Mouse (Mus musculus) embryonic facial prominence, embryonic 10.5 days (tissue): ENCODE measurements at regions not wholly inside any gene's neighbourhood (a gene's known extent, or its start where the extent isn't known, plus 50 kb on each side); places are given as distances from the start of the nearest gene placed in this dataset.

Experiments
- DNase-seq: peaks from one replicate; pipeline ENCODE4 v3.0.0-alpha.2; 2017; ENCODE audit warnings: low spot score
- H3K27ac ChIP-seq: fragments of 300-500 bp; sonication (generic); replicated peaks from 2 replicates; pipeline ENCODE4 v1.5.1; 2016; ENCODE audit warnings: mild to moderate bottlenecking
- H3K27me3 ChIP-seq: fragments of 300-500 bp; sonication (generic); replicated peaks from 2 replicates; pipeline ENCODE4 v1.6.1; 2016; ENCODE audit warnings: low read depth, mild to moderate bottlenecking; ENCODE audit not compliant: poor library complexity, severe bottlenecking
- H3K36me3 ChIP-seq: fragments of 300-500 bp; sonication (generic); replicated peaks from 2 replicates; pipeline ENCODE4 v1.6.1; 2016; ENCODE audit warnings: mild to moderate bottlenecking, moderate library complexity
- H3K4me1 ChIP-seq: fragments of 300-500 bp; sonication (generic); 2 replicates; pipeline ENCODE4 v1.6.1; 2016
- H3K4me3 ChIP-seq: fragments of 300-500 bp; sonication (generic); 2 replicates; pipeline ENCODE4 v1.5.1; 2016; ENCODE audit warnings: mild to moderate bottlenecking, moderate library complexity
- H3K9me3 ChIP-seq: fragments of 300-500 bp; sonication (generic); 2 replicates; pipeline ENCODE4 v1.6.1; 2016; ENCODE audit warnings: mild to moderate bottlenecking
- WGBS: fragments of 180-500 bp; shearing (Covaris S2); methylation state at CpG from one replicate; pipeline ENCODE4 v1.1.7; 2016; 5-methylcytosine and 5-hydroxymethylcytosine counted together

DNA sequence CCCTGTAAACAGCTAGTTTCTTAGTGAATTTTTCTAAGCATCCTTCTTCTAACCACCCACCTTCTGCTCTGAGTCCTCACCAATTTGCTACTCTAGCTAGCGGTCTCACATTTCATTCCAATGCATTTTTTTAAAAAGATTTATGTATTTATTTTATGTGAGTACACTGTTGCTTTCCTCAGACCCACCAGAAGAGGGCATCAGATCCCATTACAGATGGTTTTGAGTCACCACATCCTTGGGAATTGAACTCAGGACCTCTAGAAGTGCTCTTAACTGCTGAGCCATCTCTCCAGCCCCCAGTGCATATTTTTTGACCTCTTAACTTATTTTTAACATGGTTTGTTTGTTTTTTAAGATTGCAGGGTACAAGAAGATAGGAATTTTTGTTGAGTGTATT, 611.7 kb downstream of the Dach1 start:
- H3K9me3 ChIP-seq = no peaks in the 10 kb centered on the region
- 81% methylated on average over 1 of the region's 1 CpGs for WGBS
- peaks cover 7% of the 10 kb centered on the region; the same call in 1 of the 2 replicates for H3K4me1 ChIP-seq
- H3K27me3 ChIP-seq = no peaks in the 10 kb centered on the region
- H3K27ac ChIP-seq = no peak overlapping the region
- no peaks in the 10 kb centered on the region for H3K36me3 ChIP-seq
- no peak for DNase-seq
- no peak overlapping the region for H3K4me3 ChIP-seq

DNA sequence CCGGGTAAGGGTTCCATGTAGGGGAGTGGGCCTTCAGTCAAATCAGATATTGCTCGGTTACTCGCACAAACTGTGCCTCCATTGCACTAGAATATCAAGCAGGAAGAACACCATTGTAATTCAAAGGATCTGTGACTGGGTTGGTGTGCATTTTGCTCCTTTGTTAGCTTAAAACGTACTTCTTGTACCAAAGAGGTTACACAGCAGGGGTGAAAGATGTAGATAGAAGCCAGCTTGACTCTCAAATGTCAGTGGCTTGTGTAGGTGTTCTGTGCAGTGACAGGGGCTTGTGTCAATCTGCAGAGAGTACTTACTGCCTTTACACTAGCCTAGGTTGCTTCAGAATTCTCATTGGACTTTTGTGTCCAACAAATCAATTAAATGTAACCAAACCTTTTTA, 623.3 kb downstream of the Dach1 start:
- Histone ChIP-seq H3K36me3 (no peaks in the 10 kb centered on the region), H3K27me3 (no peaks in the 10 kb centered on the region), H3K4me3 (no peak overlapping the region), H3K27ac (no peak overlapping the region), H3K4me1 (no peaks in the 10 kb centered on the region), H3K9me3 (no peaks in the 10 kb centered on the region)
- 82% methylated on average over 4 of the region's 4 CpGs for WGBS
- DNase-seq = no peak

DNA sequence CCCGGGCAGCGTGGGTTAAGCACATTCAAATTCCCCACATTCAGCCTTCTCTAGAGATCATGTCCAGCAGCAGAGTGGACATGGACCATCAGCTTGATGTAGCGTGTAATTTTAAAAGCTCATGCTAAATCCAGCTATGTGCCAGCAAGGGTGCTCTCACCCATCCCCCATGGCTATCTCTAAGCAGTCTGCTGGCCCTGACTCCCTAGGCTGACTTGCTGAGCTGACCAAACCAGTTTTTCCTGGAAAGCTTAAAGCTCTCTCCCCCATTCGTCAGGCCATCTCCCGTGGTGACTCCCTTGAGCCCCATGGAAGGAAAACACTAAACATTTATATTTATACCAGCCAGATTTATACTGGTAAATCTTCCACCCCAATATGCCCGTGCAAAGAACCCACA, 625.3 kb downstream of the Dach1 start:
- H3K27me3 ChIP-seq = no peaks in the 10 kb centered on the region
- 55% methylated on average over 6 of the region's 6 CpGs for WGBS
- H3K27ac ChIP-seq = no peak overlapping the region
- no peaks in the 10 kb centered on the region for H3K36me3 ChIP-seq
- DNase-seq = no peak
- H3K4me3 ChIP-seq = no peak overlapping the region
- H3K9me3 ChIP-seq = no peaks in the 10 kb centered on the region
- no peaks in the 10 kb centered on the region for H3K4me1 ChIP-seq

DNA sequence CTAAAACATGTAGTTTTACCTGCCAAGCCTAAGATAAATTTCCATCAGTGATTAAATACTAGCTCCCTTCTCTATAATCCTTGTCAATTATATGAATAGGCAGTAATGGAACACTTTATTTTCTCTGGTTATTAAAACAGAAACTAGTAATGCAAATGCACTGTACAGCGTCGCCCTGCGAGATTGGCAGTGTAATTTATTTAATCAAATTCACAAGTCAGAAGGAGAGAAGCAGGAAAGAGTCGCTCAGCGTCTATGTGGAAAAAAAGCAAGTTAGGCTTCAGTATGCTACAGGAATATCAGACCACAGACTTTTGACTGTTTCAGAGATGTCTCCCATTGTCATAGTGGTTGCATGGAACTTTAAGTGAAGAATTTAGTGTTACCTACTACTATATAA, 632.6 kb downstream of the Dach1 start:
- Histone ChIP-seq H3K9me3 (no peaks in the 10 kb centered on the region), H3K4me3 (no peak overlapping the region), H3K4me1 (no peaks in the 10 kb centered on the region), H3K27me3 (no peaks in the 10 kb centered on the region), H3K36me3 (no peaks in the 10 kb centered on the region), H3K27ac (no peak overlapping the region)
- 89% methylated on average over 5 of the region's 5 CpGs for WGBS
- no peak for DNase-seq

DNA sequence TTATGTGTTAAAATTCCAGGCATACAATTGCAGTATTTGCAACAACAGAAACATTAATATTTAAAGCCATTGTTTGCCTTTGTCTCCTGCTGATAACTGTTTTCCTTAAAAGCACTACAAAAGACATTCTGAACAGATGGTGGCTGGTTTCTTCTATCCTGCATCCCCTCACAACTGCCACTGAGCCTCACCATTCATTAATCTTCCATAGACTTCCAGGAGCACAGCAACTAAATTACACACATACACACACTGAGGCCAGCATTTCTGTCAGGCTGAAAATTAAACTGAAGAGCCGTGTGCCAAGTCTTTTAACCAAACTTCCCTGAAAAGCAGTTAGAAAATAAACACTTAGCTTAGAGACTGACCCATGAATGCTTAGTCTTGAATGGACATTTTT, 658.2 kb downstream of the Dach1 start:
- Histone ChIP-seq H3K27ac (no peak overlapping the region), H3K4me1 (0 out of 2 replicates have a peak, but pooled peaks cover 2% of the 10 kb centered on the region), H3K4me3 (no peak overlapping the region), H3K36me3 (no peaks in the 10 kb centered on the region), H3K27me3 (no peaks in the 10 kb centered on the region), H3K9me3 (no peaks in the 10 kb centered on the region)
- no peak for DNase-seq
- 36% methylated on average over 1 of the region's 1 CpGs for WGBS

DNA sequence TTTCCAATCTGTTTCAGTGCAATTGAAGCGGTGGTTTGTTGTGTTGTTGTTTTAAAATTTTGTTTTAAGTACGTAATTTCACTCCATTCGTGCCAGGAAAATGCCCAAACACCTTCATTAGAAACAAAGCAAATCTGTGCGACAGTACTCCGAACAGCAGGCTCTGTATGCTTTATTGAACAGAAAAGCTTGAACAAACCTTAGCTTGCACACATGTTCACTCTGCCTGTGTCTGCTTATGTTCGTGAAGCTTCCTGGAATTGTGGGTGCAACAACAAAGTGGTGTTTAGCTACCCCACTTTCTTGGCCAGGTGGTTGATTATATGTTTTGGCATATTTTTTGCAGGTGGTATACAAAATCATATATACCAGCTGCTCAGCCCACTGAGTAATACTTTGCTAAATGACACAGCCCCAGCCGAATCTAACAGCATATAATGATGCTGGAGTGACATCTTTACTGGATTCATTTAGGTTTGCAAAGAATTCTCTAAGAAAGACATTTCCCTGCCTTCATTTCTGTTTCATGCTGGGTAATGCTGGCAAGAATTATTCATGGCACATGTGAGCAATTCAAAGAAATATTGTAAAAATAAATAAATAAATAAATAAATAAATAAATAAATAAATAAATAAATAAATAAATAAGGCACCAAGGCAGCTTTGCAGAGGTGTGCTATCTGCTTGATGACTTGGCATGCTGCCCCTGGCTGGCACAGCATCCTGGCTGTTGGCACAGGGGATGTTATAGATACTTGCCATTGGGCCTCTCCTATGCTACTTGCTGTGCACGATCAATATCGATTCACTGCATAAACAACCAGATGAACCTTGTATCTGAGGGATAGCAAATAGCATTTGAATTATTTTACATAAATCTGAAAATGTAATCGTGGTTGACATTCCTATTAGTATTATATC, 679.9 kb downstream of the Dach1 start:
- Histone ChIP-seq H3K4me3 (no peak overlapping the region), H3K4me1 (no peaks in the 10 kb centered on the region), H3K9me3 (no peaks in the 10 kb centered on the region), H3K27me3 (no peaks in the 10 kb centered on the region), H3K36me3 (no peaks in the 10 kb centered on the region), H3K27ac (no peak overlapping the region)
- 91% methylated on average over 10 of the region's 10 CpGs for WGBS
- no peak for DNase-seq

DNA sequence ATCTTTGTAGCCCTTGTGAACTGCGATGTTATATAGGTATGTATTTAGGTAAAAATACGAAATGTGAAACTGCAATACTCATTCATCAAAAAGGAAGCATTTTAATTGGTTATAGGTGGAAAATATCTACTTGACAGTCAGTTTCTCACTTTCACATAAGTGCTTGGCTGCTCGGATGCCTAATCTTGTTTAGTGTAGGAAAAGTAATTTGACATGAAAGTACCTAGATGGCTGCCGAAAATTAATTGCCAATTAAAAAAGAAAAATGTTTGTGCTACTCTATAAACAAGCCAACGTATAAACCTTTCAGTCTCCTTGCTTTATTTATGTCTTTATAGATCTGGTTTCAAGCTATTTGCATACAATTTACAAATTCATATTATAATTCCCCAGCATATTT, 691.3 kb downstream of the Dach1 start:
- Histone ChIP-seq H3K36me3 (no peaks in the 10 kb centered on the region), H3K27ac (no peak overlapping the region), H3K4me1 (no peaks in the 10 kb centered on the region), H3K27me3 (no peaks in the 10 kb centered on the region), H3K4me3 (no peak overlapping the region), H3K9me3 (no peaks in the 10 kb centered on the region)
- no peak for DNase-seq
- WGBS = 84% methylated on average over 5 of the region's 5 CpGs

DNA sequence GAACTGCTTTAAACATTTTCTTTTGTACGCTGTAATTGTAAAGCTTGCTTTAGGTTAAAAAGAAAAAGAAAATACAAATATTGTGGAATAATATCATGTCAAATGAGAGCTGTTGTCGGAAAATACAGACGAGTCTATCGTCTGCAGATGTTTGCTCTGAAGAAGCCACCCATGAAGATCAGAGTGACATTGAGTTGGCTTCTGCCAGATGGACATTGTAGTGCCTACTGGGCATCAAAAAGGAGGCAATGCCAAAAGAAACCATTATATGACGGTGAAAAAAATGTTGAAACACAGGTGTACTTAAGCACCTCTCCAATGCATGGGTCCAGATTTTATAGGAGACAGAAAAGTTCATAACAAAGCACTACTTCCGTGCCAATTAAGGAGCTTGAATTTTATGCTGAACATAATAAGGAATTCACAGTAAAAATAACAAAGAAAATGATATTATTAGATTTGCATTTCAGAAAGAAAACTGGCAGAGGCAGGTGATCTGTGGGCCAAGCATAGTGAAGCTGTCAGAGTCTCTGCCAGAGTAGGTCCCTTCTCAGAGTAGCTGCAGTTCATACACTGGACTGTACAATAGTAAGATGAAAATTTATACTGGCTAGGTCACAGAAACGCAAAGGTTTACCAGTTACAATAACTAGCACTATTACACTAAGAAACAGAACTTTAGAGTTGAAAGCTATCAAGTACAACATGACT, 718.9 kb downstream of the Dach1 start:
- Histone ChIP-seq H3K9me3 (no peaks in the 10 kb centered on the region), H3K36me3 (no peaks in the 10 kb centered on the region), H3K4me3 (no peak overlapping the region), H3K27me3 (no peaks in the 10 kb centered on the region), H3K4me1 (no peaks in the 10 kb centered on the region), H3K27ac (no peak overlapping the region)
- no peak for DNase-seq
- WGBS = 88% methylated on average over 7 of the region's 7 CpGs

DNA sequence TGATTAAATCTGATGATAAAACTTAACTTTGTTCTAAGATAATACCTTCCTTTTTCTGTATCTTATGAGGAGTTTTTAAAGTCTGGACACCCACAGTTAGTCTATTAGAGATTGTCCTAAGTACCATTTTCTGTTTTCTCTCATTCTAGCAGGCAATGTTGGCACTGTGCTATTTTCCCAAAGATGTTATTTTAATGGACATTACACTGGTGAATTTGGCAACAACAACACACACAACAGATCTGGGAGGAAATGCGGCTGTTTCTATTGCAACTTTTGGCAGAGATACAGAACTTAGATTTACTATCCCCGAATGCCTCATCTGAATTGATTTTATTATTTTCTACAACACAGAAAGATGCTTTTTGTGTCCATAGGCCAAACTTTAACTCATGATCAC, 720.9 kb downstream of the Dach1 start:
- no peak for DNase-seq
- Histone ChIP-seq H3K27ac (no peak overlapping the region), H3K27me3 (no peaks in the 10 kb centered on the region), H3K4me3 (no peak overlapping the region), H3K4me1 (no peaks in the 10 kb centered on the region), H3K36me3 (no peaks in the 10 kb centered on the region), H3K9me3 (no peaks in the 10 kb centered on the region)
- WGBS = 92% methylated on average over 2 of the region's 2 CpGs

DNA sequence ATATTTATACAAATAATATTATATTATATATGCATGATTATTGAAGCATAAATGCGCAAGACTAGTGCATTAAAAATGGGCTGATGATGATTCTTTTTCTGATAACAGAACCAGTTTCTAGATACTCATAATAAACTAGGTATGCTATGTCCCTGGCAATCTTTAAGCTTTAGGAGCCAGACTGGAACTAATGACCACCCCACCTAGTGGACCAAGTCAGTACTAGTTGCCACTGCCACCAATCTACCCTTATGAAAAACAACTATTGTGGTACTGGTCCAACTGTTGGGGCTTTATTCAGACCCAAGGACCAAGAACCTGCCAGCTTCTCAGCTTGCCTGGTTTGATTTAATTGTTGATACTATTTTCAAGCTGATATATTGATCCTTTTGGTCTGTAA, 722.8 kb downstream of the Dach1 start:
- H3K9me3 ChIP-seq = no peaks in the 10 kb centered on the region
- H3K27me3 ChIP-seq = no peaks in the 10 kb centered on the region
- WGBS = 89% methylated on average over 1 of the region's 1 CpGs
- H3K36me3 ChIP-seq = no peaks in the 10 kb centered on the region
- H3K4me1 ChIP-seq = no peaks in the 10 kb centered on the region
- no peak overlapping the region for H3K27ac ChIP-seq
- no peak for DNase-seq
- H3K4me3 ChIP-seq = no peak overlapping the region

DNA sequence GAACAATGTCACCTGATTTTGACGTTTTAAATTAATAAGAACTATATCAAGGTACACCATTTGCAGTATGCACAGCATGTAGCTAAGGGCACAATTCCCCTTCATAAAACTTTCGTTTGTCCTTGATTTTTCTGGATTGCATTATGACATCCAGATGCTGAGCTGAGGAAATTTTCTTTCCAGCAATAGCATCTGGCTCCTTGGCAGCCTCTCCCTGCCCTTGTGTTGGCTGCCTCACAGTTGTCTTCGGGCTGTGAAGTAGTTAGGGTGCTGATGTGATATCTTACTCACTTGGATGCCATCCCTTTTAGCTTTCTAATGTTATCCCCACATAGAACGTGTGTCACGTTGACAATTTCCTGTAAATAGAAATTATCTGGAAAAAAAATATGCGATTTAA, 729.2 kb downstream of the Dach1 start:
- H3K4me1 ChIP-seq = peaks cover 6% of the 10 kb centered on the region; the same call in 1 of the 2 replicates
- no peaks in the 10 kb centered on the region for H3K27me3 ChIP-seq
- H3K9me3 ChIP-seq = no peaks in the 10 kb centered on the region
- H3K4me3 ChIP-seq = no peak overlapping the region
- H3K36me3 ChIP-seq = no peaks in the 10 kb centered on the region
- no peak for DNase-seq
- H3K27ac ChIP-seq = no peak overlapping the region
- 81% methylated on average over 6 of the region's 6 CpGs for WGBS

DNA sequence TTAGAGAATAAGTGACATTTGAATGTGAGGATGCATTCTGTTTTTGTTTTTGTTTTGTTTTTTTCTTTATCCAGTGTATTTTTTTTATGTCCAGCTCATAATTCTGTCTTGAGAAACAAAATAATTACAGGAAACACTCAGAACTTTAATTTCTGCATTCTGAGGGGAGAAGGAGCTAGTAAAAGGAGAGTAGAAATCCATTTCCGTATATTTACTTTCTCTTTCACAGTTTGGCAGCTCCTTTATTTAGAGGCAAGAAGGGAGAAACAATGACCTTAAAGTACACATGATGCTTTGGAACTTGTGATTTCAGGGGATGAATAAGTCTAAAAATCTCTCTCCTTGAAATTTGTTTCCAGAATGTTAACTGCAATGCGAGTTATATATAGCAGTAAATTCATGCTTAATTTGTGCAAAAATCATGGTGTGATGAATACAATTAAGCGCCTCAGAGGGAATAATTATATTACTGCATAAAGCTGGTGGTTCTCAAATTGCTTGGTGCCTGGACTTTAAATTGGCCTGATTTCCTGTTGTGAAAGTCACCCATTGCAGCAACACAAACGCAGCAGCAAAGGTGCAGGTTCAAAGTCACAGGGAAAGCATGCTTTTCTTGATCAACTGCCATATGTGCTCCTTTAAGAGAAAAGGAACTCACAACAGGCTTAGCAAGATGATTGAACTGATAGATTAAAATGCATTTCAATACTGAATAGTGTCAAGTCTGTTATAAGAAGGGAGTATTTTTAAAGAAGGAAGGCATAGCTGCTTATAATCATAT, 733.9 kb downstream of the Dach1 start:
- WGBS = 68% methylated on average over 4 of the region's 4 CpGs

More for the DNA sequence above, 733.9 kb downstream of the Dach1 start:
- no peaks in the 10 kb centered on the region for H3K36me3 ChIP-seq
- H3K4me1 ChIP-seq = peaks cover 6% of the 10 kb centered on the region; the same call in 1 of the 2 replicates
- H3K9me3 ChIP-seq = no peaks in the 10 kb centered on the region
- DNase-seq = no peak
- no peak overlapping the region for H3K27ac ChIP-seq
- H3K27me3 ChIP-seq = no peaks in the 10 kb centered on the region
- no peak overlapping the region for H3K4me3 ChIP-seq
